Mouse (Mus musculus) E14TG2a.4 (cell line): Measurements from ENCODE around the gene Slco2b1.
A peak's percentile ranks its signal among the peaks of the same experiment; 100 is the strongest.

Source experiments
- H3K27me3 ChIP-seq: 2 replicates; pipeline ENCODE4 v1.6.1; 2014; ENCODE audit warnings: low read length, control low read depth; ENCODE audit not compliant: insufficient read depth
- H3K36me3 ChIP-seq: 2 replicates; pipeline ENCODE4 v1.6.1; 2014; ENCODE audit warnings: low read length, control low read depth; ENCODE audit not compliant: insufficient read depth
- H3K4me1 ChIP-seq: replicated peaks from 2 replicates; pipeline ENCODE4 v1.6.1; 2014; ENCODE audit warnings: low read depth, low read length, control low read depth
- H3K4me3 ChIP-seq: replicated peaks from 2 replicates; pipeline ENCODE4 v1.5.1; 2014; ENCODE audit warnings: mild to moderate bottlenecking, low read length
- H3K9me3 ChIP-seq: 2 replicates; pipeline ENCODE4 v1.6.1; 2014; ENCODE audit warnings: low read length, control low read depth
- CTCF ChIP-seq: conservative IDR thresholded peaks from 2 replicates; pipeline ENCODE4 v1.5.1; 2014; ENCODE audit warnings: low read length
- NANOG ChIP-seq: IDR thresholded peaks from 2 replicates; pipeline ENCODE4 v1.6.1; 2014; ENCODE audit warnings: borderline replicate concordance, low read length, mixed read lengths
- POU5F1 ChIP-seq: IDR thresholded peaks from 2 replicates; pipeline ENCODE4 v1.6.1; 2014; ENCODE audit warnings: low read length, borderline replicate concordance

The Slco2b1 gene

GRCm38 (mm10) chr7:99665731-99666452 lies 45.2 kb downstream of the Slco2b1 start:
- no peaks in the 10 kb centered on the region for H3K36me3 ChIP-seq

GRCm38 (mm10) chr7:99664571-99665485 lies 46.3 kb downstream of the Slco2b1 start:
- Histone ChIP-seq H3K4me1 (peaks cover 6% of the 10 kb centered on the region; the same call in 1 of the 2 replicates), H3K27me3 (peaks cover 42% of the 10 kb centered on the region), H3K9me3 (no peaks in the 10 kb centered on the region), H3K4me3 (no peak overlapping the region), H3K36me3 (no peaks in the 10 kb centered on the region)
- TF ChIP-seq NANOG, result no peak
- no peak for TF ChIP-seq CTCF
- TF ChIP-seq POU5F1, result no peak

More at GRCm38 (mm10) chr7:99665731-99666452, 45.2 kb downstream of the Slco2b1 start:
- Histone ChIP-seq H3K9me3 (no peaks in the 10 kb centered on the region), H3K4me1 (peaks cover 6% of the 10 kb centered on the region; the same call in 1 of the 2 replicates), H3K4me3 (no peak overlapping the region), H3K27me3 (peaks cover 42% of the 10 kb centered on the region)
- TF ChIP-seq POU5F1, result no peak
- TF ChIP-seq CTCF, result no peak
- TF ChIP-seq NANOG, result no peak

GRCm38 (mm10) chr7:99663507-99664220 lies 47.5 kb downstream of the Slco2b1 start:
- no peak overlapping the region for H3K4me3 ChIP-seq
- no peaks in the 10 kb centered on the region for H3K9me3 ChIP-seq
- H3K36me3 ChIP-seq, result no peaks in the 10 kb centered on the region
- peaks cover 10% of the 10 kb centered on the region for H3K4me1 ChIP-seq
- TF ChIP-seq NANOG, result no peak
- no peak for TF ChIP-seq CTCF
- no peak for TF ChIP-seq POU5F1
- peaks cover 39% of the 10 kb centered on the region for H3K27me3 ChIP-seq

- no peaks in the 10 kb centered on the region for H3K36me3 ChIP-seq
- H3K4me3 ChIP-seq, result no peak overlapping the region
- H3K27me3 ChIP-seq, result peaks cover 31% of the 10 kb centered on the region
- TF ChIP-seq NANOG, result no peak
- no peak for TF ChIP-seq POU5F1
- no peak for TF ChIP-seq CTCF
- H3K9me3 ChIP-seq, result no peaks in the 10 kb centered on the region
- H3K4me1 ChIP-seq, result peaks cover 10% of the 10 kb centered on the region
These were observed 48.8 kb downstream of the Slco2b1 start for GRCm38 (mm10) chr7:99662311-99662710.

- peaks cover 30% of the 10 kb centered on the region for H3K27me3 ChIP-seq
- TF ChIP-seq POU5F1 (no peak), CTCF (no peak), NANOG (no peak)
These were observed 49.4 kb downstream of the Slco2b1 start for GRCm38 (mm10) chr7:99661571-99662230.

DNA sequence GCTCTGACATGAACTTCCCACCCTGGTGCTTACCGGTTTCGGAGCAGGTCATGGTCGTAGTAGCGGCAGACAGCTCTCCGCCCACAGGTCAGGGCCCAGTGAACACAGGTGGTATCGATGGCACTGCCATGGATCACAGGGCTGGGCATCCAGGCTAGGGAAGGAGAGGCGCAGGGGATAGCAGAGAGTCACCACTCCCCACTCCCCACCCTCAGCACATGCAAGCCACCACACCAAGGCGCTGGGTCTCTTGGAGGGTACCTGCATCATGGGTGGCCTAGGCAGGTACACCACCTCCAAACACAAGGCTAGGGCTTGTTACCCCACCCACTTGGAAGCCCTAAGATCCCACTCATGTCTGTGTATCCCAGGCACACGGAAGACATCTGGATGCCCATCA lies 50.1 kb downstream of the Slco2b1 start:
- Histone ChIP-seq H3K4me3 (no peak overlapping the region), H3K27me3 (peaks cover 30% of the 10 kb centered on the region), H3K9me3 (no peaks in the 10 kb centered on the region), H3K36me3 (no peaks in the 10 kb centered on the region), H3K4me1 (peaks cover 4% of the 10 kb centered on the region)
- TF ChIP-seq NANOG (no peak), POU5F1 (no peak), CTCF (no peak)

More at GRCm38 (mm10) chr7:99661571-99662230, 49.4 kb downstream of the Slco2b1 start:
- Histone ChIP-seq H3K4me1 (peaks cover 6% of the 10 kb centered on the region), H3K4me3 (no peak overlapping the region), H3K36me3 (no peaks in the 10 kb centered on the region), H3K9me3 (no peaks in the 10 kb centered on the region)

DNA sequence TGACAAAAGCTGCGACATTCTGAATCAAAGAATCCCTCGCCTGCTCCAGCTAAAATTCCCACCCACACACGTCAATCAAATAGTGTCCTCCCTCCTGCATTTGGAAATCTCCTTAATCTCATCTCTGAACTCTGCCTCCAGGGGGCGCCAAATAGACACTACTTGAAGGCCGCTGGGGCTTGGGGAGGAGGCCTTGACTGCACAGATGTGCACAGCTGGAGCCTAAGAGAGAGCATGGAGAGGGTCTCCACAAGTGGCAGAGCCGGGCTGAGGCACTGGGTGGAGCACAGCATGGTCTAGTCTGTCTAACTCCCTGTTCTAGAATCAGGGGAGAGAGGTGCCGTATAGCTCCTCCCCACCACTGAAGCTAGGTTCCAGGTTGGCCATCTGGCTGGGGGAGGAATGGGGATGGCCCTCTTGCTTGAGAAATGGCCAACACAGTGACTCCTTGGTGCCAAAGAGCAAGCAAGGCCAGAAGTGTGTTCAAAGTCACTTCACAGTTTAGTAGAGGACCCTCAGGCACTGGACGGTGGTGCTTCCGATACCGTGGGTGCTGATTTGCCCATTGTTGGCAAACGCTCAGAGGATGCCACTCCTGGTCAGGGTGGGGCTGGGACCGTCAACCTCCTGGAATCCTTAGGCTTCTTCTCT lies 51.6 kb downstream of the Slco2b1 start:
- TF ChIP-seq POU5F1 (no peak), NANOG (no peak), CTCF (peak; percentile 55)
- H3K4me1 ChIP-seq, result peaks cover 4% of the 10 kb centered on the region
- no peak overlapping the region for H3K4me3 ChIP-seq
- no peaks in the 10 kb centered on the region for H3K9me3 ChIP-seq
- peaks cover 23% of the 10 kb centered on the region for H3K27me3 ChIP-seq
- H3K36me3 ChIP-seq, result no peaks in the 10 kb centered on the region

DNA sequence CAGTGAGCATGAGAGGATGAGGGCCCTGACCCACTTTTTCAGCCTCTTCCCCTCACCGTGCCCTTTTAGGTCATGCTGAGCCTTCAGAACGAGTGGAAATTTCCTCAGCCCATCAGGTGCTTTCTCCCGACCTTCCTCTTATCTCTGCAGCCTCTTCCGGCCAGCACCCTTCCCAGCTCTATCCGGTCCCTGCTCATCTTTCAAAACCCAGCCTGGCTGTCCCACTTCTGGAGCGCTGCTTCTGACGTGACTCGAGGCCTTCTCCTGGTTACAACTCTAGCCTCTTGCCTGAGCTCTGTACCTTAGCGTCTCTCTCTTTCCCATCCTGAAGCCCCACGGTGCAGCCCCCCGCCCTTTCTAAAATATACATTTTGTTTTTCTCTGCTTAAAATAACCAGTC lies 56.9 kb downstream of the Slco2b1 start:
- Histone ChIP-seq H3K9me3 (no peaks in the 10 kb centered on the region), H3K4me1 (no peaks in the 10 kb centered on the region), H3K27me3 (peaks cover 20% of the 10 kb centered on the region), H3K36me3 (no peaks in the 10 kb centered on the region), H3K4me3 (no peak overlapping the region)
- TF ChIP-seq CTCF (no peak), NANOG (no peak), POU5F1 (no peak)
